Mouse (Mus musculus): Measurements from ENCODE around the gene Zfyve1. TPM values are rescaled to one million over a fixed set of nuclear protein-coding genes. Genes with fewer than 3 reads are reported as not detected.

The Zfyve1 gene
- polyA plus RNA-seq, 1 experiment from 2014 or later = 35.0 TPM

GRCm38 (mm10) chr12:83577445-83577844, 19.6 kb downstream of the Zfyve1 start:
- Histone ChIP-seq H3K9ac (no peak overlapping the region), H3K27me3 (no peaks in the 10 kb centered on the region), H3K4me2 (replicated peaks) (no peak overlapping the region), H3K4me3 (no peak overlapping the region), H3K9me3 (replicated peaks) (no peaks in the 10 kb centered on the region), H3K36me3 (peaks cover 46% of the 10 kb centered on the region), H3K4me1 (peaks cover 12% of the 10 kb centered on the region; the same call in 1 of the 2 replicates), H3K27ac (no peak overlapping the region)
- ATAC-seq (ENCODE audit: low FRiP score) = no peak
- 97% methylated on average over 5 of the region's 5 CpGs for WGBS

- Histone ChIP-seq H3K4me2 (replicated peaks) (no peak overlapping the region), H3K9me3 (replicated peaks) (no peaks in the 10 kb centered on the region), H3K9ac (no peak overlapping the region), H3K4me3 (no peak overlapping the region), H3K4me1 (no peaks in the 10 kb centered on the region), H3K27me3 (no peaks in the 10 kb centered on the region), H3K36me3 (peaks cover 60% of the 10 kb centered on the region), H3K27ac (no peak overlapping the region)
- 90% methylated on average over 5 of the region's 5 CpGs for WGBS
- no peak for ATAC-seq (ENCODE audit: low FRiP score)
These were observed 24.3 kb downstream of the Zfyve1 start for GRCm38 (mm10) chr12:83572717-83573116.

GRCm38 (mm10) chr12:83569866-83570265, 27.2 kb downstream of the Zfyve1 start:
- peaks cover 63% of the 10 kb centered on the region for H3K36me3 ChIP-seq
- H3K9ac ChIP-seq = no peak overlapping the region
- WGBS = 79% methylated on average over 3 of the region's 3 CpGs
- no peak for ATAC-seq (ENCODE audit: low FRiP score)
- H3K27me3 ChIP-seq = no peaks in the 10 kb centered on the region
- no peak overlapping the region for H3K4me2 ChIP-seq (replicated peaks)
- no peak overlapping the region for H3K27ac ChIP-seq
- no peaks in the 10 kb centered on the region for H3K9me3 ChIP-seq (replicated peaks)
- no peak overlapping the region for H3K4me3 ChIP-seq
- H3K4me1 ChIP-seq = no peaks in the 10 kb centered on the region

GRCm38 (mm10) chr12:83562589-83562988, 34.4 kb downstream of the Zfyve1 start:
- no peak for ATAC-seq (ENCODE audit: low FRiP score)
- Histone ChIP-seq H3K36me3 (peaks cover 80% of the 10 kb centered on the region), H3K27me3 (no peaks in the 10 kb centered on the region), H3K4me3 (no peak overlapping the region), H3K9ac (no peak overlapping the region), H3K9me3 (replicated peaks) (no peaks in the 10 kb centered on the region), H3K27ac (no peak overlapping the region), H3K4me1 (peaks cover 3% of the 10 kb centered on the region; the same call in 1 of the 2 replicates), H3K4me2 (replicated peaks) (no peak overlapping the region)
- 93% methylated on average over 3 of the region's 3 CpGs for WGBS

GRCm38 (mm10) chr12:83560189-83560588, 36.8 kb downstream of the Zfyve1 start:
- Histone ChIP-seq H3K9ac (no peak overlapping the region), H3K36me3 (peaks cover 86% of the 10 kb centered on the region), H3K27ac (no peak overlapping the region), H3K9me3 (replicated peaks) (no peaks in the 10 kb centered on the region), H3K4me2 (replicated peaks) (no peak overlapping the region), H3K4me3 (no peak overlapping the region), H3K4me1 (peaks cover 3% of the 10 kb centered on the region; the same call in 1 of the 2 replicates), H3K27me3 (no peaks in the 10 kb centered on the region)
- no peak for ATAC-seq (ENCODE audit: low FRiP score)
- 72% methylated on average over 6 of the region's 6 CpGs for WGBS

- Histone ChIP-seq H3K27me3 (no peaks in the 10 kb centered on the region), H3K4me3 (no peak overlapping the region), H3K9me3 (replicated peaks) (no peaks in the 10 kb centered on the region), H3K27ac (no peak overlapping the region), H3K9ac (no peak overlapping the region), H3K4me2 (replicated peaks) (no peak overlapping the region), H3K4me1 (peaks cover 3% of the 10 kb centered on the region; the same call in 1 of the 2 replicates), H3K36me3 (peaks cover 90% of the 10 kb centered on the region)
- ATAC-seq (ENCODE audit: low FRiP score) = no peak
- WGBS = 90% methylated on average over 7 of the region's 7 CpGs
These were observed 38.5 kb downstream of the Zfyve1 start for GRCm38 (mm10) chr12:83558496-83558895.

- Histone ChIP-seq H3K9ac (no peak overlapping the region), H3K27me3 (no peaks in the 10 kb centered on the region), H3K36me3 (peaks cover 92% of the 10 kb centered on the region), H3K9me3 (replicated peaks) (no peaks in the 10 kb centered on the region), H3K4me3 (no peak overlapping the region), H3K4me1 (no peaks in the 10 kb centered on the region), H3K4me2 (replicated peaks) (no peak overlapping the region), H3K27ac (no peak overlapping the region)
- ATAC-seq (ENCODE audit: low FRiP score) = no peak
- 69% methylated on average over 9 of the region's 9 CpGs for WGBS
These were observed 41.4 kb downstream of the Zfyve1 start for GRCm38 (mm10) chr12:83555605-83556004.

GRCm38 (mm10) chr12:83553816-83554215, 43.2 kb downstream of the Zfyve1 start:
- no peaks in the 10 kb centered on the region for H3K27me3 ChIP-seq
- WGBS = 80% methylated on average over 4 of the region's 4 CpGs
- no peak overlapping the region for H3K27ac ChIP-seq
- H3K4me2 ChIP-seq (replicated peaks) = no peak overlapping the region
- H3K4me1 ChIP-seq = no peaks in the 10 kb centered on the region
- no peak overlapping the region for H3K4me3 ChIP-seq
- peaks cover 95% of the 10 kb centered on the region for H3K36me3 ChIP-seq
- ATAC-seq (ENCODE audit: low FRiP score) = no peak
- no peak overlapping the region for H3K9ac ChIP-seq
- H3K9me3 ChIP-seq (replicated peaks) = no peaks in the 10 kb centered on the region

GRCm38 (mm10) chr12:83551305-83551704, 45.7 kb downstream of the Zfyve1 start:
- Histone ChIP-seq H3K9ac (no peak overlapping the region), H3K27ac (no peak overlapping the region), H3K36me3 (peaks cover 93% of the 10 kb centered on the region), H3K4me2 (replicated peaks) (no peak overlapping the region), H3K27me3 (no peaks in the 10 kb centered on the region), H3K9me3 (replicated peaks) (no peaks in the 10 kb centered on the region), H3K4me3 (no peak overlapping the region), H3K4me1 (no peaks in the 10 kb centered on the region)
- 87% methylated on average over 16 of the region's 16 CpGs for WGBS
- no peak for ATAC-seq (ENCODE audit: low FRiP score)

- ATAC-seq (ENCODE audit: low FRiP score) = no peak
- H3K4me2 ChIP-seq (replicated peaks) = no peak overlapping the region
- H3K9me3 ChIP-seq (replicated peaks) = no peaks in the 10 kb centered on the region
- H3K36me3 ChIP-seq = peaks cover 66% of the 10 kb centered on the region
- H3K27ac ChIP-seq = no peak overlapping the region
- H3K27me3 ChIP-seq = no peaks in the 10 kb centered on the region
- H3K4me3 ChIP-seq = no peak overlapping the region
- no peak overlapping the region for H3K9ac ChIP-seq
- no peaks in the 10 kb centered on the region for H3K4me1 ChIP-seq
These were observed 52.2 kb downstream of the Zfyve1 start for GRCm38 (mm10) chr12:83544791-83545190.

GRCm38 (mm10) chr12:83543997-83544396, 53.0 kb downstream of the Zfyve1 start:
- H3K36me3 ChIP-seq = peaks cover 69% of the 10 kb centered on the region
- H3K9me3 ChIP-seq (replicated peaks) = no peaks in the 10 kb centered on the region
- no peak overlapping the region for H3K4me3 ChIP-seq
- H3K4me1 ChIP-seq = no peaks in the 10 kb centered on the region
- H3K27ac ChIP-seq = no peak overlapping the region
- WGBS = 85% methylated on average over 7 of the region's 7 CpGs
- H3K9ac ChIP-seq = no peak overlapping the region
- H3K27me3 ChIP-seq = no peaks in the 10 kb centered on the region
- ATAC-seq (ENCODE audit: low FRiP score) = no peak
- no peak overlapping the region for H3K4me2 ChIP-seq (replicated peaks)

- no peak overlapping the region for H3K9ac ChIP-seq
These were observed 61.0 kb downstream of the Zfyve1 start for GRCm38 (mm10) chr12:83536039-83536438.

GRCm38 (mm10) chr12:83535428-83535827, 61.6 kb downstream of the Zfyve1 start:
- no peak for ATAC-seq (ENCODE audit: low FRiP score)
- peaks cover 70% of the 10 kb centered on the region for H3K36me3 ChIP-seq
- no peak overlapping the region for H3K27ac ChIP-seq

More at GRCm38 (mm10) chr12:83536039-83536438, 61.0 kb downstream of the Zfyve1 start:
- Histone ChIP-seq H3K36me3 (peaks cover 74% of the 10 kb centered on the region), H3K9me3 (replicated peaks) (no peaks in the 10 kb centered on the region), H3K27ac (no peak overlapping the region; the same call in 1 of the 2 replicates), H3K4me2 (replicated peaks) (no peak overlapping the region), H3K4me3 (no peak overlapping the region), H3K4me1 (peaks cover 8% of the 10 kb centered on the region), H3K27me3 (no peaks in the 10 kb centered on the region)
- WGBS = 55% methylated on average over 9 of the region's 9 CpGs
- ATAC-seq (ENCODE audit: low FRiP score) = 0 out of 2 replicates have a peak, but pooled peaks have one; percentile 40

More at GRCm38 (mm10) chr12:83535428-83535827, 61.6 kb downstream of the Zfyve1 start:
- no peak overlapping the region for H3K4me3 ChIP-seq
- H3K9ac ChIP-seq = no peak overlapping the region
- no peaks in the 10 kb centered on the region for H3K27me3 ChIP-seq
- H3K9me3 ChIP-seq (replicated peaks) = no peaks in the 10 kb centered on the region
- H3K4me2 ChIP-seq (replicated peaks) = no peak overlapping the region
- peaks cover 8% of the 10 kb centered on the region for H3K4me1 ChIP-seq
- 86% methylated on average over 11 of the region's 11 CpGs for WGBS

Data from hindbrain, embryonic 12.5 days (tissue).